Mouse (Mus musculus) c-Kit-positive CD71-positive TER-119-negative erythroid progenitor cells, embryonic 14.5 days (primary cell): ENCODE data around the gene Vps4b.
"Not testable (repeated sequence)": the region's sequence is repeated elsewhere in the genome, so short reads cannot be mapped to it uniquely, and the experiment has no call there.

Source experiments
- DNase-seq: peaks from one replicate; pipeline ENCODE4 v3.0.0-alpha.2; 2013; ENCODE audit warnings: low read depth

The Vps4b gene

DNA sequence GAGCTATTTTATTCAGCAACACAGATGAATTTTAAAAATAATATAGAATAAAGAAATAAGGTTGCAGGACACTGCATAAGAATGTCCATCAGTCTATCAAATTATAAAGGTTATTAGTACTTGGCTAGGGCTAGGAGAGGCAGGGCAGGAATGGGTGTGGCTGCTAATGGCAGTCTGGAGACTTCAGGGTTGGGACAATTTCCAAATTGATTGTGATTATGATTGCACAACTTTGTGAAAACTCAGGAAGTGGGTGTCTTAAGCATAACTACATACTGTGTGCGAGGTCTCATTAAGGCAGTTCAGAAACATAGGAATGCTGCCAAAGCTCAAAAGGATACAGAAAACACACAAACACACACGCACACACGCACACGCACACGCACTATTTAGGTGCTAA, 44.5 kb downstream of the Vps4b start:
- DNase-seq, result no peak

DNA sequence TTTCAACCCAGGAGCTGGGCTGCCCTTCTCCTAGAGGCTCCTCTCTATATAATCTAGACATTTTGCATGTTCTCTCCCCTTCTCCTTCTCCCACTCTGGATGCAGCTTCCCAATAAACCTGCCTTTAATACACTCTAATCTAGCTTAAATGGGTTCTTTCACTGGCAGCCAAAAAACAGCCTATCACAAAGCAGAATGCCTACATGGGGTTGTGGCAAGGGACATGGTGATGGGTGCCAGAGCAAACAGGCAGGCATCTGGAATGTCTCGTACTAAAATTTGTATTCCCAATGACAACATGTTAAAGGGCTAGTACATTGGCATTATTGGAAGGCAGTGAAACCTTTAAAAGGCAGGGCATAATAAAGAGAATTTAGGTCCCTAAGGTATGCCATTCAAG, 45.9 kb downstream of the Vps4b start:
- no peak for DNase-seq

DNA sequence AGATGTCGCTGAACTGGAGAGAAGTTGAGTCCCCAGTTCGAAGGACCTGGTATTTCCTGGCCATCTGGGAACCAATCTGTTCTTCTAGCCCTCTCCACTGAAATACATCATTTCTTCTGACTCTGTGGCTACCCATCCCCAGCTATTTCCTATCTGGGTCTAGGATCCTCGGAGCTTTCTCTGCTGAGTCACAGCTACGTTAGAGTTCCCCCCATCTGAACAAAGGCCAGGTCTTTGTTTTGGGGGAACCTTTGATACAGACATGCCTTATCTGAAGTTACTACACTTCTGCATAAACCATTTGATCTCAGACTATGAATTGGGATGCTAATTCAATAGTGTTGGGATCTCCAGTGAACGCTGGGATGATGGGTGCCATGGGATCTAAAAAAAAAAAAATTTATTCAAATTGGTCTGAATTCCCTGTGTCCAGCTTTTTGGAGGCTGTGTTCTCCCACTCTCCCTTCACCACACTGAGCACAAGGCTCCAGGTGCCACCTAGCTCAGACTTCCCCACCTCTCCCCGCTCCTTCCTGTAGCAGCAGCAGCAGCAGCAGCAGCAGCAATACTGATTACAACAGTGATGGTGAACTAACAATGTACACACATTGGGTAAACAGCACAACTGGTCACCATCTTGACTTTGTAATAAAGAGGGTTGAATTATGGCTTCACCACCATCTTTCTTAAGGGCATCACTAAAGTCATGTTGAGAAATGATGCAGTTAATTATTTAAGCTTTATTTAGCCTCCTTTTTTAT, 47.8 kb downstream of the Vps4b start:
- no peak for DNase-seq

DNA sequence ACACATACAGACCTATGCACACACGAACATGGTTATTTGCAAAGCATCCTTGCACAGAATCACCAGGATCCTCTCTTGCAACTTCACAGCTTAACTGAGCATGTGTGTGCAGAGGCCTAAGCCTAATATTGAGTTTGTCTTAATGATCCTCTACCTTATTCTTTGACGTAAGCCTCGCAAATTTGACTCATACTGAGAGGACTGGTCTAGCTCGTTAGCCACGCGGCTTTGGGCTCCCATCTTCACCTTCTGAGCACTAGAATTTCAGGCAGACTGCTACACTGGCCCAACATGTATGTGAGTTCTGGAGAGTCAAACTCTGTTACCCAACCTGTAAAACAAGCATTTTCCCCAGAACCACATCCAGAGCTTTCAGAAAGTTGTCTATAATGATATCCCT, 53.5 kb downstream of the Vps4b start:
- DNase-seq, result no peak

DNA sequence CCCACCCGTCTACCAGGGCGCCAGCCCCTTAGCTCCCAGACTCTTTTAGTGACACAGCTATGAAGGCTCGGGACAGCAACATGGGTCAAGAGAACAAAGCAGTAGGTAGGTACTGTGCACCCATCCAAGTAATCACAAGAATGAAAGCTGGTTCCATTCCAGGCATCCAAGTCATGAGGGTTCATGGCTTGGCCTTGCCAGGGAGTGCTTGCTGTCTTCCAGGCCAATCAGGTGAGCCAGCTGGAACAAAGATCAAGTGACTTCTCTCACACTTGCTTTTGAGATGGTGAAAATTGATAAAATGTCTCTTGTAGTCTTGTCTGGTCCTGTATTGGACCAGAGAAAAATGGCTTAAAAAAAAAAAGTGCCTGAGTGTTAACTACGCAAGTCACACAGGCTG, 55.8 kb downstream of the Vps4b start:
- no peak for DNase-seq

- no peak for DNase-seq
These were observed 56.7 kb downstream of the Vps4b start for GRCm38 (mm10) chr1:106739810-106740209.

- DNase-seq, result no peak
These were observed 58.4 kb downstream of the Vps4b start for GRCm38 (mm10) chr1:106738092-106738491.

DNA sequence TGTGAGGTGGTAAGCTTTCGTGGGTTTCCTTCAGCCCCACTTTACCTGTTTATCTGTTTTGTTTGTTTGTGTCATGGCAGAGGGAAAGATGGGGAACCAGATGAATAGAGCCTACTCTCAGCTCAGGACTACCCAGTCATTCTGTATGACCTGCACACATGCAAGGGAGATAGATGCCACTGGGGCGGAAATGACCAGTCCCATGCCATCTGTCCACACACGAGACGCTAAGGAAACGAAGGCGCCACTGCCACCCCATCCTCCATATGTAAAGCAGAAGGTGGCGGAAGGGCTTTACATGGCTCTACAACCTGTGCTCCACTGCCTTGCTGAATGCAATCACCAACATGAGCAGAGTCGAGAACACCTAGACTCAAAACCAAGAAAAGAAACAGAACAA, 60.3 kb downstream of the Vps4b start:
- no peak for DNase-seq

- DNase-seq, result no peak
These were observed 60.9 kb downstream of the Vps4b start for GRCm38 (mm10) chr1:106735586-106735985.

GRCm38 (mm10) chr1:106722061-106722460, 74.5 kb downstream of the Vps4b start:
- no peak for DNase-seq

GRCm38 (mm10) chr1:106717736-106718135, 78.8 kb downstream of the Vps4b start:
- not testable (repeated sequence) for DNase-seq

DNA sequence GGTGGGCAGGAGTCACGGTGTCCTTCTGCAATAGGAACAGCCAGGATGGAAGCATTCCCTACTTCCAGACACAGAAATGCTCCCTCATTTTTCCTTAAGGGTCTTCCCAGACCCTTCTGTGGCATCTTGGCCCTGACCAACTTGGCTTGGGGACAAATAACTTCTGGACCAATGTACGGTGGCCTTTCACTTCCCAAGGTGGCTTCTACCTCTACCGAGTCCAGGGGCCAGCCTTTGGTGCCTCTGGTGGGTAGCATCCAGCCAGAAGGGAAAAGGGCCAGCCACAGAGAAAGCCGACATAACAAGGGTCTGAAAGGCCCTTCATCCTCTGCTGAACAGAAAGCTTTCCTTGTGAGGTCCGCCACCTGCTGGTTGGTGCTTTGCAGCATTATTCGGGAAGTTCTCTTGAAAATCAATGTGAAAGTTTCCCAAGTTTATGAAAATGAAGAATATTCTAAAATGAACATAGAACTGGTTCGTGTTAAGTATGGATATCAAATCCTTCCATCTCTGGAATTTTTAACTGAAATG, 79.4 kb downstream of the Vps4b start:
- no peak for DNase-seq

DNA sequence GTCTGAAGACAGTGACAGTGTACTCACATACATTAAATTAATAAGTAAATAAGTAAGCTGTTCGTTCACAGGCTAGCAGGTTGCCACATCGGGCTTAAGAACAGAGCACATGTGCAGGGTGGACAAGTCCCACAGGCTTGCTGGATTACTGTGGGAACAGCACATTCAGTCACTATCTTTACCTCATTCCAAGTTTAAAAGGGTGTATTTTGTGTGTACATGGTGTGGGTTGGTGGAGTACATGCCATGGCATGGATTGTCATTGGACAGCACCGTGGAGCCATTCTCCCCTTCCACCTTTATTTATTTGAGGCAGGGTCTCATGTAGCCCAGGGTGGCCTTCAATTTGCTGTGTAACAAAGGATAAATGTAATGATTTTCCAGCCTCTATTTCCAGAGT, 80.4 kb downstream of the Vps4b start:
- no peak for DNase-seq

DNA sequence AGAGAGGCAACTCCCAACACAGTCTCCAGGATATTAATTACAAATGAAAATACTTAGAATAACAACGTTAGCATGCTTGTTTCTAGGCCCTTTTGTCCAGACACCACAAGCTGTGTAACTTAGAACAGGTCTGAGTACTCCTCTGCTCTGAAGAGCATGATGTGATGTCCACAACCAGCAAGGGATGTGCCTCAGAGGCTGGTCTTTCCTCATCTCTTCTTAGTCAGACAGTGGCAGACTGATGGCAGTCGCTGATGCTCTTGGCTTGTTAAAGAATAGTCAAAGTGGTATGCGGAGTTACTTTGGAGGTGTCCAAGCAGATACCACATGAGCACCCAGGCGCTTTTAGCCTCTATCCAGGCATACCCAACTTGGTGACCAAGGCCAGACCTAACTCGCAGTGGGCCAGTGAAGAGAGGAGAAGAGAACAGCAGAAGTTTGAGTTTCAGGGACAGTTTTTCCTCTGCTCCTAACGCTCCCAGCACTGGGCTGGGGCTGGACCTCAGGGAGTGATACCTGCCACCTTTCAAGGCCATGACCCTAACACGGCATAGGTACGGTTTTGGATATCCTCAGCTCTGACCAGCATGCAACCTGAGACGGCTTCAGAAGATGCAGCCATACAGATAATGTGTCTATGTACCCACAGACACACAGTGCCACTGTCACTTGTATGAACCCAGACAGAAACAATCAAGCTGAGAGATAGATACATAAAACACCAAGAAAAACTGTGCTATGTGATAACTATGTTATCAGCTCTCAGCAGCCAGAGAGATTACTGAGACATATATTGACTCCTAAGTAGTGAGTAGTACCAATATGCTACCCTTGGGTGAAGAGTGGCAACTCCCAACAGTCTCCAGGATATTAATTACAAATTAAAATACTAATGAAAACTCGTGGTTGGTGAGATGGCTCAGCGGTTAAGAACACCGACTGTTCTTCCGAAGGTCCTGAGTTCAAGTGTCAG, 81.1 kb downstream of the Vps4b start:
- DNase-seq, result no peak

DNA sequence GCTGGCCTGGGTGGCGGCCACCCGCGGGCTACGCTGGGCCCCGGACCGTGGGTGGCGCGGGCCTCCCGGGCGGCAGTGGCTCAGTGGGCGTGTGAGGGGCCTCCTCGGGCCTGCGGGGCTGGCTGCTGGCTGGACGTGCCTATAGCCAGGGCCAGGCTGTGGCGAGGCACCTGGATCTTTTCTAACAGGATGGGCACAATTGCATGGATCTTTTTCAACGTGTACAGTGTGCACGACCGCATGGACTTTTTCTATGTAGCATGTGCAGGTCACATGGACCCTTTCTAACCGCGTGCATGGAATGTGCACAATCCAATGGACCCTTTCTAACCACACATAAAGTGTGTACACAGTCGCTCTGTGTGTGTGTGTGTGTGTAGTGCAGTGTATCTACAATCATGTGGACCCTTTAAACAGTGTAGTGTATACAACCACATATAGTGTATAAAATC, 82.0 kb downstream of the Vps4b start:
- no peak for DNase-seq
